Mouse (Mus musculus) olfactory bulb, adult 2 months (tissue): ENCODE data around the gene Ogfod1.

Experiments used
- CTCF ChIP-seq: fragments of 200-500 bp; IDR thresholded peaks from 2 replicates; pipeline ENCODE4 v1.5.1; 2012; ENCODE audit warnings: low read depth, mild to moderate bottlenecking, low read length, moderate library complexity; ENCODE audit not compliant: insufficient read depth
- POLR2A ChIP-seq: fragments of 200-500 bp; IDR thresholded peaks from 2 replicates; pipeline ENCODE4 v1.6.1; 2012; ENCODE audit warnings: mild to moderate bottlenecking, low read depth, low read length, moderate library complexity; ENCODE audit not compliant: insufficient read depth

- TF ChIP-seq CTCF, result no peak
- TF ChIP-seq POLR2A, result no peak
Measured at GRCm38 (mm10) chr8:94013026-94013612, 23.9 kb upstream of the Ogfod1 start.
